Comparison of ENCODE assay signal across 8 mouse cellular contexts in genomic region chr1:160758243-160758642, GRCm38 (mm10). TPM values are rescaled to one million over a fixed set of nuclear protein-coding genes. Genes with fewer than 3 reads are reported as not detected.
DNase-seq lines count a peak whose midpoint lies in the region; ATAC-seq lines count a peak whose summit lies in the region.

No protein-coding gene starts in this region.

- no peaks in the 10 kb centered on the region for H3K27me3 ChIP-seq in forebrain, embryonic 10.5 days (ENCODE audit: poor library complexity, severe bottlenecking)
- no peaks in the 10 kb centered on the region for H3K27me3 ChIP-seq in forebrain, embryonic 13.5 days

- H3K4me1 ChIP-seq in forebrain, embryonic 10.5 days, result no peaks in the 10 kb centered on the region
- no peaks in the 10 kb centered on the region for H3K4me1 ChIP-seq in forebrain, embryonic 13.5 days

- H3K9me3 ChIP-seq in forebrain, embryonic 10.5 days, result no peaks in the 10 kb centered on the region
- H3K9me3 ChIP-seq in forebrain, embryonic 13.5 days (replicated peaks), result no peaks in the 10 kb centered on the region

- no peak overlapping the region for H3K4me3 ChIP-seq in forebrain, embryonic 10.5 days
- no peak overlapping the region for H3K4me3 ChIP-seq in forebrain, embryonic 13.5 days

- 19% methylated on average over 3 of the region's 3 CpGs for WGBS in forebrain, embryonic 10.5 days
- WGBS in forebrain, embryonic 13.5 days, result 19% methylated on average over 3 of the region's 3 CpGs

- no peaks in the 10 kb centered on the region for H3K36me3 ChIP-seq in forebrain, embryonic 10.5 days (replicated peaks)
- H3K36me3 ChIP-seq in forebrain, embryonic 13.5 days (ENCODE audit: poor library complexity, severe bottlenecking), result no peaks in the 10 kb centered on the region

- H3K4me2 ChIP-seq in forebrain, embryonic 13.5 days, result no peak overlapping the region

- ATAC-seq in forebrain, embryonic 13.5 days, result no peak
- ATAC-seq in erythroid progenitor cell, adult 5-6 weeks (replicated peaks; ENCODE audit: low FRiP score, poor library complexity, severe bottlenecking), result peak; percentile 94

- DNase-seq in forebrain, embryonic 10.5 days (ENCODE audit: extremely low spot score, low spot score), result peak; percentile 28
- DNase-seq in 416B (ENCODE audit: low read depth), result peak; percentile 67
- peak; percentile 80 for DNase-seq in adrenal gland, postnatal 14 days
- DNase-seq in kidney, adult 9 months, result peak; percentile 71
- peak; percentile 77 for DNase-seq in lung, postnatal 10 days
- peak; percentile 49 for DNase-seq in spleen, adult 12 weeks (ENCODE audit: low spot score)

- no peak overlapping the region for H3K9ac ChIP-seq in forebrain, embryonic 13.5 days

- H3K27ac ChIP-seq in forebrain, embryonic 10.5 days, result no peak overlapping the region
- H3K27ac ChIP-seq in forebrain, embryonic 13.5 days, result no peak overlapping the region

RNA-seq across cellular contexts. Expression of gene Rabgap1l, which starts 34.8 kb away (rescaled TPM):
- polyA plus RNA-seq in forebrain, embryonic 10.5 days (2016; fragmentation: Nextera tagmentation; extraction: Ambion mirVana), result 8.7 and 9.8 TPM in 2 replicates
- polyA plus RNA-seq in forebrain, embryonic 13.5 days (2015; fragmentation: Nextera tagmentation; extraction: Ambion mirVana), result 19.2 and 21.3 TPM in 2 replicates
- 26.5 and 41.8 TPM in 2 replicates for total RNA-seq in adrenal gland, postnatal 14 days (2021)
- total RNA-seq in erythroid progenitor cell, adult 5-6 weeks (2015; ENCODE audit: low replicate concordance), result 124 and 151 TPM in 2 replicates
- 126 and 134 TPM in 2 replicates for total RNA-seq in erythroid progenitor cell, adult 5-6 weeks (2017; ENCODE audit: low replicate concordance)

Comparison
In these comparisons a context has a peak if more than half of its experiments do, and no peak if none do; other contexts are left out.
1. DNase-seq: peak in every context shown above with its lines; median percentile 80 in adrenal gland, postnatal 14 days; 77 in lung, postnatal 10 days; 71 in kidney, adult 9 months; 67 in 416B; 49 in spleen, adult 12 weeks; 28 in forebrain, embryonic 10.5 days.